In genomic region chr11:86811326-86811630, GRCm38 (mm10) we compare ENCODE assay signal across 23 mouse cellular contexts. TPM values are rescaled to one million over a fixed set of nuclear protein-coding genes. Genes with fewer than 3 reads are reported as not detected.
A peak's percentile ranks its signal among the peaks of the same experiment; 100 is the strongest.
DNase-seq lines count a peak whose midpoint lies in the region; ATAC-seq and TF ChIP-seq lines count a peak whose summit lies in the region.
"Had no signal": no experiment of that assay in that cellular context is flagged by ENCODE, and none has a peak within 500 bp of the region (broad histone marks: within the 10 kb centered on the region; RNA-seq: fewer than 3 reads in every experiment).

No protein-coding gene starts in this region.

- 81% methylated on average over 1 of the region's 1 CpGs for WGBS in liver, postnatal 0 days (ENCODE audit: insufficient replicate concordance)
- WGBS in liver, embryonic 11.5 days = 87% methylated on average over 1 of the region's 1 CpGs
- WGBS in midbrain, embryonic 11.5 days = 82% methylated on average over 1 of the region's 1 CpGs
- WGBS in hindbrain, embryonic 16.5 days = 95% methylated on average over 1 of the region's 1 CpGs

- H3K9ac ChIP-seq in liver, postnatal 0 days (replicated peaks) = no peak overlapping the region
- H3K9ac ChIP-seq in liver, embryonic 11.5 days (ENCODE audit: low read depth, low read length) = no peak overlapping the region
- no peak overlapping the region for H3K9ac ChIP-seq in midbrain, embryonic 11.5 days (ENCODE audit: low read length)
- no peak overlapping the region for H3K9ac ChIP-seq in hindbrain, embryonic 16.5 days (ENCODE audit: low read depth, low read length)
- H3K9ac ChIP-seq: embryonic facial prominence, embryonic 12.5 days; forebrain, embryonic 13.5 days; forebrain, postnatal 0 days; hindbrain, embryonic 13.5 days had no signal

- DNase-seq in liver, postnatal 0 days = no peak
- DNase-seq in liver, embryonic 11.5 days (ENCODE audit: low spot score) = no peak
- DNase-seq in CD4-positive helper T cell, adult 2 months (ENCODE audit: low read depth, low spot score) = peak; percentile 50
- DNase-seq in T-cell, adult 2 months (ENCODE audit: low spot score) = peak; percentile 66
- DNase-seq in induced T-regulatory cell, adult 2 months (ENCODE audit: low read depth) = peak; percentile 68
- no peak for DNase-seq in midbrain, embryonic 11.5 days (ENCODE audit: low spot score, missing footprints)
- DNase-seq: adrenal gland, adult 8-10 months; adrenal gland, postnatal 36 days; cerebellum, adult 11-12 months; cerebellum, adult 9-10 months; cerebellum, postnatal 25 days; forebrain, postnatal 0 days; gastrocnemius, adult 2 months; gastrocnemius, postnatal 25 days; heart, adult 18-20 months; heart, postnatal 10 days had no signal

- no peaks in the 10 kb centered on the region for H3K36me3 ChIP-seq in liver, postnatal 0 days (replicated peaks; ENCODE audit: insufficient read depth, low read length)
- no peaks in the 10 kb centered on the region for H3K36me3 ChIP-seq in liver, embryonic 11.5 days (ENCODE audit: control insufficient read depth, insufficient read depth, low read length)
- H3K36me3 ChIP-seq in midbrain, embryonic 11.5 days (ENCODE audit: control insufficient read depth, insufficient read depth, low read length) = no peaks in the 10 kb centered on the region
- no peaks in the 10 kb centered on the region for H3K36me3 ChIP-seq in hindbrain, embryonic 16.5 days (ENCODE audit: control insufficient read depth, insufficient read depth, low read length)
- H3K36me3 ChIP-seq: embryonic facial prominence, embryonic 12.5 days; heart, embryonic 10.5 days; hindbrain, embryonic 13.5 days had no signal

- H3K4me2 ChIP-seq in liver, postnatal 0 days (ENCODE audit: low read depth, low read length) = no peak overlapping the region
- no peak overlapping the region for H3K4me2 ChIP-seq in liver, embryonic 11.5 days
- H3K4me2 ChIP-seq in midbrain, embryonic 11.5 days = no peak overlapping the region
- H3K4me2 ChIP-seq in hindbrain, embryonic 16.5 days (ENCODE audit: low read length) = no peak overlapping the region
- H3K4me2 ChIP-seq: embryonic facial prominence, embryonic 12.5 days; forebrain, embryonic 13.5 days; hindbrain, embryonic 13.5 days had no signal

- H3K27ac ChIP-seq in liver, postnatal 0 days (ENCODE audit: low read depth) = peak overlapping the region; percentile 71
- H3K27ac ChIP-seq in liver, embryonic 11.5 days (ENCODE audit: low read depth, low read length) = no peak overlapping the region
- H3K27ac ChIP-seq in midbrain, embryonic 11.5 days (ENCODE audit: low read depth, low read length) = no peak overlapping the region
- no peak overlapping the region for H3K27ac ChIP-seq in hindbrain, embryonic 16.5 days (ENCODE audit: low read depth, low read length)
- H3K27ac ChIP-seq: embryonic facial prominence, embryonic 12.5 days; forebrain, embryonic 13.5 days; gastrocnemius, adult 2 months; heart, embryonic 10.5 days; hindbrain, embryonic 13.5 days had no signal

- H3K9me3 ChIP-seq in liver, postnatal 0 days (ENCODE audit: low read length) = no peaks in the 10 kb centered on the region
- H3K9me3 ChIP-seq in liver, embryonic 11.5 days (ENCODE audit: control insufficient read depth, low read length) = no peaks in the 10 kb centered on the region
- no peaks in the 10 kb centered on the region for H3K9me3 ChIP-seq in midbrain, embryonic 11.5 days (ENCODE audit: control insufficient read depth, low read length)
- H3K9me3 ChIP-seq in hindbrain, embryonic 16.5 days (ENCODE audit: control insufficient read depth, low read length) = no peaks in the 10 kb centered on the region
- H3K9me3 ChIP-seq: embryonic facial prominence, embryonic 12.5 days; forebrain, embryonic 13.5 days; heart, embryonic 10.5 days; hindbrain, embryonic 13.5 days had no signal

- peak; percentile 54 for ATAC-seq in liver, postnatal 0 days
- ATAC-seq in liver, embryonic 11.5 days (replicated peaks; ENCODE audit: low FRiP score) = no peak
- ATAC-seq in midbrain, embryonic 11.5 days (ENCODE audit: low FRiP score) = no peak
- ATAC-seq in hindbrain, embryonic 16.5 days = no peak
- ATAC-seq: forebrain, embryonic 13.5 days; forebrain, postnatal 0 days; intestine, embryonic 16.5 days; Patski had no signal

- H3K4me3 ChIP-seq in liver, postnatal 0 days (ENCODE audit: low read depth, low read length) = no peak overlapping the region
- no peak overlapping the region for H3K4me3 ChIP-seq in liver, embryonic 11.5 days (ENCODE audit: low read depth, low read length)
- H3K4me3 ChIP-seq in midbrain, embryonic 11.5 days (ENCODE audit: low read depth, low read length) = no peak overlapping the region
- no peak overlapping the region for H3K4me3 ChIP-seq in hindbrain, embryonic 16.5 days (ENCODE audit: low read length)
- H3K4me3 ChIP-seq: embryonic facial prominence, embryonic 12.5 days; forebrain, embryonic 13.5 days; gastrocnemius, adult 2 months; heart, embryonic 10.5 days; hindbrain, embryonic 13.5 days had no signal

- 0 out of 2 replicates have a peak, but pooled peaks have one; percentile 25 for TF ChIP-seq EP300 in liver, postnatal 0 days (IDR thresholded peaks at IDR 0.05; ENCODE audit: low read depth)

- no peaks in the 10 kb centered on the region for H3K27me3 ChIP-seq in liver, postnatal 0 days (ENCODE audit: insufficient read depth, low read length)
- no peaks in the 10 kb centered on the region for H3K27me3 ChIP-seq in liver, embryonic 11.5 days (replicated peaks; ENCODE audit: control insufficient read depth, insufficient read depth, low read length)
- no peaks in the 10 kb centered on the region for H3K27me3 ChIP-seq in midbrain, embryonic 11.5 days (ENCODE audit: control insufficient read depth, insufficient read depth, low read length)
- no peaks in the 10 kb centered on the region for H3K27me3 ChIP-seq in hindbrain, embryonic 16.5 days (replicated peaks; ENCODE audit: control insufficient read depth, insufficient read depth, low read length)
- H3K27me3 ChIP-seq: embryonic facial prominence, embryonic 12.5 days; forebrain, embryonic 13.5 days; hindbrain, embryonic 13.5 days; Patski had no signal

- no peak for TF ChIP-seq CTCF in liver, postnatal 0 days (IDR thresholded peaks at IDR 0.05; ENCODE audit: low read depth)

- peaks cover 11% of the 10 kb centered on the region for H3K4me1 ChIP-seq in liver, postnatal 0 days (ENCODE audit: insufficient read depth)
- no peaks in the 10 kb centered on the region for H3K4me1 ChIP-seq in liver, embryonic 11.5 days (replicated peaks; ENCODE audit: control insufficient read depth, insufficient read depth, low read length)
- peaks cover 3% of the 10 kb centered on the region; the same call in 1 of the 2 replicates for H3K4me1 ChIP-seq in midbrain, embryonic 11.5 days (ENCODE audit: control insufficient read depth, insufficient read depth, low read length)
- peaks cover 6% of the 10 kb centered on the region for H3K4me1 ChIP-seq in hindbrain, embryonic 16.5 days (ENCODE audit: control insufficient read depth, insufficient read depth, low read depth, low read length)

RNA-seq across cellular contexts. Expression of gene Dhx40, which starts 3.7 kb away (rescaled TPM):
- 7.8 and 8.0 TPM in 2 replicates for polyA plus RNA-seq in liver, postnatal 0 days (2015; fragmentation: Nextera tagmentation; extraction: Ambion mirVana)
- 15.4 and 16.4 TPM in 2 replicates for polyA plus RNA-seq in liver, embryonic 11.5 days (2014; fragmentation: Nextera tagmentation; extraction: Ambion mirVana)
- 55.0 and 57.8 TPM in 2 replicates for polyA plus RNA-seq in midbrain, embryonic 11.5 days (2014; fragmentation: Nextera tagmentation; extraction: Ambion mirVana)
- 16.8 and 19.3 TPM in 2 replicates for polyA plus RNA-seq in hindbrain, embryonic 16.5 days (2015; fragmentation: Nextera tagmentation; extraction: Ambion mirVana)

RNA-seq across cellular contexts. Expression of gene Cltc, which starts 53.9 kb away (rescaled TPM):
- polyA plus RNA-seq in liver, postnatal 0 days (2015; fragmentation: Nextera tagmentation; extraction: Ambion mirVana) = 34.1 and 42.4 TPM in 2 replicates
- 157 and 185 TPM in 2 replicates for polyA plus RNA-seq in liver, embryonic 11.5 days (2014; fragmentation: Nextera tagmentation; extraction: Ambion mirVana)
- 173 and 189 TPM in 2 replicates for polyA plus RNA-seq in midbrain, embryonic 11.5 days (2014; fragmentation: Nextera tagmentation; extraction: Ambion mirVana)
- 146 and 188 TPM in 2 replicates for polyA plus RNA-seq in hindbrain, embryonic 16.5 days (2015; fragmentation: Nextera tagmentation; extraction: Ambion mirVana)

Comparison
In these comparisons a context has a peak if more than half of its experiments do, and no peak if none do; other contexts are left out.
1. DNase-seq: peak in CD4-positive helper T cell, adult 2 months (single experiment), T-cell, adult 2 months (single experiment) and induced T-regulatory cell, adult 2 months (single experiment); none in liver, postnatal 0 days (single experiment), liver, embryonic 11.5 days (single experiment) and midbrain, embryonic 11.5 days (single experiment).